Mouse (Mus musculus) lung, postnatal 25 days (tissue): Measurements from ENCODE around the gene Ciapin1.

Source experiments
- DNase-seq: peaks from one replicate; pipeline ENCODE4 v3.0.0; 2022; ENCODE audit warnings: low spot score

Ciapin1 gene

DNA sequence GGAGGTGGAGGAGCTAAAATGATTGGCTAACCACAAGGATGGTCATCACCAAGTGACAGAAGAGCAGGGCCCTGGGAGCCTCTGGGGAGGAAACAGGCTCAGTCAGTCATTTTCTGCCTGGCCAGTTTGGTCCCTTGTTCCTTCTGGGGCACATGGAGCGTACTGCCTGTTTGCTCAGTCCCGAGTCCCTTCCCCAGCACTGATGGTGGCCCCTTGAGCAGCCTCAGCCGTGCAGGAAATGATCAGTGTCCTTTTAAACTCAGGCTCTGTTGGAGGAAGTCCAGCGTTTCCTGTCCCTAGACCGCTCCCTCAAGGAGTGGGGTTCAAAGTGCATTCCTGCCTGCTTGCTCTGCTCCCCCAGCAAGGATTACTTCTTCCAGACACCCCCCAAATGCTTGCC, 59.7 kb downstream of the Ciapin1 start:
- peak; percentile 66 for DNase-seq

- no peak for DNase-seq
These were observed 60.1 kb downstream of the Ciapin1 start for GRCm38 (mm10) chr8:94778036-94778435.

DNA sequence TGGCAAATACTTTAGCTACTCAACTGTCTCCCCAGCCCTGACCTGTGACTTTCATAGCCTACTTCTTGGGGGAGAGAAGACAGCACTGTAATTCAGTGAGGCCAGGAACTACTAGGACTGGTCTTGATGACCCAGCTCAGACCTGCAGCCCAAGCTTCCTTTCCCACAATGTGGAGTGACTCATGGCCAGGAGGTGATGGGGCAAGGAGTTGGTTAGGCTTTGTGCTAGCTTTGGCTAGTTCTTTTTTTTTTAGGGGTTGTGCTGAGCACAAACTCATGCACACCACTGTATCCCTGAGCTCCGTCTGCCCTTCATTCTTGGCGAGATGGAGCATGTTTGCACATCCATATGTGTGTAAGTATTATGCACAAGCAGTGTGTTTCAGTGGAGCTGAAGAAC, 61.8 kb downstream of the Ciapin1 start:
- DNase-seq: no peak

- DNase-seq: peak; percentile 43
These were observed 63.6 kb downstream of the Ciapin1 start for GRCm38 (mm10) chr8:94774601-94775000.

DNA sequence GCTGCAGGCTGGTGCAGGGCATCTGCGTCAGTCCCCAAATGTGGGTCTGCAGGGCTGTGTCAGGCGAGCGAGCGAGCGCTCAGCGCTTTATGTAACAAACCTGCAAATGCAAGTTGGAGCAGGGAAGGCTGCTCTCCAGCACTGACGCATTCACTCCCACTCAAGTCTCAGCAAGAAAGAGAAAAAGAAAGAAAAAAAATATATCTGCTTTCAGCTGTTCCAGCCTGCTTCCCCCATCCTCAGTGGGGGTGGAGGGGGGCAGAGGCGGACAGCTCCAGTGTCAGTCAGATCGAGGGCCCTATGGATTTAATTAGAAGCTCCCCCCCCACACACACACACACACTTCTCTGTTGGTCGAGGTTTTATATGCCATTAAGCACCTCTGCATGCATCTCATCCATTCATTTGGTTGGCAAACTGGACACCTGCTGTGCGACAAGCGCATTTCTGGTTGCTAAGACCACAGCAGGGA, 64.4 kb downstream of the Ciapin1 start:
- DNase-seq: no peak

DNA sequence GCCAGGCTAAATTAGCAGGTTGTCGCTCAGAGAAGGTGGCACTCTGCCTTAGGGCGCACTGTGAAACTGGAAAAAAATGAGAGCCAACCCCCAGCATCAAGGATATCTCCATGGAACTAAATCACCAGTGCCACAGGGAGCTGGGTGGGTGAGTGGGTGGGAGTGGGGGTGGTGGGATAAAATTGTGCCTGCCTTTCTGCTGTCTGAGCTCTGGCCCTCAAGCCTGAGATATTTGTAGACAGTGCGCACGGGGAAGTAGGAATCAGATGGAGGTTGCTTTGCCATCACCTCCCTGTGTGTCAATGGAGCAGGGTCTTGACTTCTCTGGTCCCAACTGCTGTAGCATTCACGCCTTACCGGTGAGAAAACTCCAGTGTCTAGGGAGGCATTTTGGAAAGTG, 65.1 kb downstream of the Ciapin1 start:
- no peak for DNase-seq

- DNase-seq: peak; percentile 90
These were observed 66.1 kb downstream of the Ciapin1 start, which contains the start of gene Cx3cl1 for GRCm38 (mm10) chr8:94771941-94772670. Gene Cx3cl1, plus strand, starts transcription at chr8:94772009.

GRCm38 (mm10) chr8:94770945-94771344, 67.2 kb downstream of the Ciapin1 start:
- DNase-seq: peak; percentile 62
